Mouse (Mus musculus) liver, embryonic 12.5 days (tissue): ENCODE measurements around the gene Svip. TPM values are rescaled to one million over a fixed set of nuclear protein-coding genes. Genes with fewer than 3 reads are reported as not detected.

ENCODE experiments used
- ATAC-seq: fragments of 200-750 bp; cut with Nextera tagmentation; 2 replicates; pipeline ENCODE4 v1.8.0; 2017; ENCODE audit warnings: moderate number of reproducible peaks, mild to moderate bottlenecking, moderate library complexity
- H3K27ac ChIP-seq: fragments of 300-500 bp; sonication (generic); 2 replicates; pipeline ENCODE4 v1.5.1; 2016; ENCODE audit warnings: mild to moderate bottlenecking
- H3K27me3 ChIP-seq: fragments of 300-500 bp; sonication (generic); replicated peaks from 2 replicates; pipeline ENCODE4 v1.6.1; 2016; ENCODE audit warnings: mild to moderate bottlenecking, moderate library complexity
- H3K36me3 ChIP-seq: fragments of 300-500 bp; sonication (generic); 2 replicates; pipeline ENCODE4 v1.6.1; 2016; ENCODE audit warnings: mild to moderate bottlenecking, moderate library complexity
- H3K4me1 ChIP-seq: fragments of 300-500 bp; sonication (generic); 2 replicates; pipeline ENCODE4 v1.6.1; 2016
- H3K4me2 ChIP-seq: fragments of 300-500 bp; sonication (generic); 2 replicates; pipeline ENCODE4 v1.6.1; 2016; ENCODE audit warnings: mild to moderate bottlenecking, moderate library complexity
- H3K4me3 ChIP-seq: fragments of 300-500 bp; sonication (generic); 2 replicates; pipeline ENCODE4 v1.5.1; 2016; ENCODE audit warnings: mild to moderate bottlenecking, moderate library complexity
- H3K9ac ChIP-seq: fragments of 300-500 bp; sonication (generic); 2 replicates; pipeline ENCODE4 v1.6.1; 2016; ENCODE audit warnings: mild to moderate bottlenecking, moderate library complexity
- H3K9me3 ChIP-seq: fragments of 300-500 bp; sonication (generic); replicated peaks from 2 replicates; pipeline ENCODE4 v1.6.1; 2016; ENCODE audit warnings: mild to moderate bottlenecking, moderate library complexity
- WGBS: fragments of 180-500 bp; shearing (Covaris S2); methylation state at CpG from one replicate; pipeline ENCODE4 v1.1.7; 2016; ENCODE audit not compliant: insufficient replicate concordance; 5-methylcytosine and 5-hydroxymethylcytosine counted together
- polyA plus RNA-seq: library from polyadenylated mRNA; unstranded; fragments of >200 nt; fragmentation: Nextera tagmentation; extraction: Ambion mirVana; gene quantifications from 2 replicates; pipeline ENCODE4 v1.2.1, GENCODE M21; 2016

Svip gene
- polyA plus RNA-seq, 1 experiment from 2014 or later: 26.1 TPM

GRCm38 (mm10) chr7:51985763-51986162 lies 20.1 kb downstream of the Svip start:
- H3K4me1 ChIP-seq: peaks cover 66% of the 10 kb centered on the region
- no peaks in the 10 kb centered on the region for H3K27me3 ChIP-seq
- no peaks in the 10 kb centered on the region for H3K36me3 ChIP-seq
- H3K4me3 ChIP-seq: no peak overlapping the region
- H3K27ac ChIP-seq: no peak overlapping the region
- no peak overlapping the region for H3K4me2 ChIP-seq
- ATAC-seq: no peak
- WGBS: 72% methylated on average over 6 of the region's 6 CpGs
- H3K9me3 ChIP-seq: no peaks in the 10 kb centered on the region
- no peak overlapping the region for H3K9ac ChIP-seq

- Histone ChIP-seq H3K9me3 (no peaks in the 10 kb centered on the region), H3K4me3 (no peak overlapping the region), H3K4me1 (peaks cover 37% of the 10 kb centered on the region), H3K27me3 (no peaks in the 10 kb centered on the region), H3K36me3 (no peaks in the 10 kb centered on the region), H3K27ac (peak overlapping the region; percentile 61), H3K9ac (peak overlapping the region; percentile 4; the same call in 1 of the 2 replicates), H3K4me2 (peak overlapping the region; percentile 47)
- WGBS: 11% methylated on average over 1 of the region's 1 CpGs
- peak; percentile 90 for ATAC-seq
Measured at GRCm38 (mm10) chr7:51982303-51982702, 23.5 kb downstream of the Svip start.

GRCm38 (mm10) chr7:51979271-51979670 lies 26.5 kb downstream of the Svip start:
- Histone ChIP-seq H3K4me3 (no peak overlapping the region), H3K9ac (no peak overlapping the region), H3K27me3 (no peaks in the 10 kb centered on the region), H3K9me3 (no peaks in the 10 kb centered on the region), H3K4me2 (no peak overlapping the region), H3K27ac (no peak overlapping the region), H3K36me3 (no peaks in the 10 kb centered on the region), H3K4me1 (peaks cover 36% of the 10 kb centered on the region)
- ATAC-seq: no peak
- WGBS: 33% methylated on average over 5 of the region's 5 CpGs

GRCm38 (mm10) chr7:51975181-51975580 lies 30.6 kb downstream of the Svip start:
- H3K9me3 ChIP-seq: no peaks in the 10 kb centered on the region
- H3K27me3 ChIP-seq: no peaks in the 10 kb centered on the region
- 44% methylated on average over 6 of the region's 6 CpGs for WGBS
- no peak overlapping the region for H3K27ac ChIP-seq
- no peak overlapping the region for H3K4me2 ChIP-seq
- ATAC-seq: peak; percentile 78
- H3K4me3 ChIP-seq: no peak overlapping the region
- peaks cover 8% of the 10 kb centered on the region for H3K4me1 ChIP-seq
- no peak overlapping the region for H3K9ac ChIP-seq
- H3K36me3 ChIP-seq: no peaks in the 10 kb centered on the region

- 74% methylated on average over 2 of the region's 2 CpGs for WGBS
- no peak overlapping the region for H3K27ac ChIP-seq
- H3K4me1 ChIP-seq: peaks cover 8% of the 10 kb centered on the region
- no peaks in the 10 kb centered on the region for H3K9me3 ChIP-seq
- H3K27me3 ChIP-seq: no peaks in the 10 kb centered on the region
- no peak overlapping the region for H3K9ac ChIP-seq
- no peak overlapping the region for H3K4me3 ChIP-seq
- ATAC-seq: no peak
- H3K4me2 ChIP-seq: no peak overlapping the region
- no peaks in the 10 kb centered on the region for H3K36me3 ChIP-seq
Measured at GRCm38 (mm10) chr7:51973526-51973925, 32.3 kb downstream of the Svip start.

GRCm38 (mm10) chr7:51973091-51973490 lies 32.7 kb downstream of the Svip start:
- H3K4me1 ChIP-seq: peaks cover 8% of the 10 kb centered on the region
- ATAC-seq: no peak

GRCm38 (mm10) chr7:51972252-51972855 lies 33.5 kb downstream of the Svip start:
- H3K4me1 ChIP-seq: peaks cover 8% of the 10 kb centered on the region
- no peak overlapping the region for H3K9ac ChIP-seq
- no peaks in the 10 kb centered on the region for H3K36me3 ChIP-seq
- 26% methylated on average over 6 of the region's 6 CpGs for WGBS
- no peak overlapping the region for H3K4me2 ChIP-seq
- no peak overlapping the region for H3K4me3 ChIP-seq
- H3K9me3 ChIP-seq: no peaks in the 10 kb centered on the region
- no peaks in the 10 kb centered on the region for H3K27me3 ChIP-seq
- ATAC-seq: no peak
- no peak overlapping the region for H3K27ac ChIP-seq

More at GRCm38 (mm10) chr7:51973091-51973490, 32.7 kb downstream of the Svip start:
- Histone ChIP-seq H3K4me2 (no peak overlapping the region), H3K36me3 (no peaks in the 10 kb centered on the region), H3K27ac (no peak overlapping the region), H3K9me3 (no peaks in the 10 kb centered on the region), H3K27me3 (no peaks in the 10 kb centered on the region), H3K9ac (no peak overlapping the region), H3K4me3 (no peak overlapping the region)
- WGBS: 57% methylated on average over 5 of the region's 5 CpGs

- no peak for ATAC-seq
- Histone ChIP-seq H3K9me3 (no peaks in the 10 kb centered on the region), H3K9ac (no peak overlapping the region), H3K4me2 (no peak overlapping the region), H3K27ac (no peak overlapping the region), H3K4me1 (no peaks in the 10 kb centered on the region), H3K4me3 (no peak overlapping the region), H3K27me3 (no peaks in the 10 kb centered on the region), H3K36me3 (no peaks in the 10 kb centered on the region)
Measured at GRCm38 (mm10) chr7:51969379-51969778, 36.4 kb downstream of the Svip start.

- Histone ChIP-seq H3K27me3 (no peaks in the 10 kb centered on the region), H3K9ac (no peak overlapping the region), H3K4me2 (no peak overlapping the region), H3K4me1 (no peaks in the 10 kb centered on the region), H3K36me3 (no peaks in the 10 kb centered on the region), H3K4me3 (no peak overlapping the region), H3K9me3 (no peaks in the 10 kb centered on the region), H3K27ac (no peak overlapping the region)
- no peak for ATAC-seq
- 70% methylated on average over 4 of the region's 4 CpGs for WGBS
Measured at GRCm38 (mm10) chr7:51967581-51967980, 38.2 kb downstream of the Svip start.

- Histone ChIP-seq H3K36me3 (no peaks in the 10 kb centered on the region), H3K9ac (no peak overlapping the region), H3K4me1 (no peaks in the 10 kb centered on the region), H3K27me3 (no peaks in the 10 kb centered on the region), H3K4me2 (no peak overlapping the region), H3K9me3 (no peaks in the 10 kb centered on the region), H3K27ac (no peak overlapping the region), H3K4me3 (no peak overlapping the region)
- no peak for ATAC-seq
- 74% methylated on average over 7 of the region's 7 CpGs for WGBS
Measured at GRCm38 (mm10) chr7:51964681-51965080, 41.1 kb downstream of the Svip start.

GRCm38 (mm10) chr7:51962219-51962952 lies 43.4 kb downstream of the Svip start:
- no peaks in the 10 kb centered on the region for H3K9me3 ChIP-seq
- H3K9ac ChIP-seq: no peak overlapping the region
- no peaks in the 10 kb centered on the region for H3K4me1 ChIP-seq
- no peaks in the 10 kb centered on the region for H3K36me3 ChIP-seq
- ATAC-seq: no peak
- no peak overlapping the region for H3K27ac ChIP-seq
- 72% methylated on average over 10 of the region's 10 CpGs for WGBS
- H3K4me3 ChIP-seq: no peak overlapping the region
- H3K4me2 ChIP-seq: no peak overlapping the region
- H3K27me3 ChIP-seq: no peaks in the 10 kb centered on the region

GRCm38 (mm10) chr7:51960698-51961374 lies 45.0 kb downstream of the Svip start:
- no peaks in the 10 kb centered on the region for H3K9me3 ChIP-seq
- WGBS: 56% methylated on average over 6 of the region's 6 CpGs
- no peaks in the 10 kb centered on the region for H3K27me3 ChIP-seq
- no peak overlapping the region for H3K9ac ChIP-seq
- H3K36me3 ChIP-seq: no peaks in the 10 kb centered on the region
- H3K4me1 ChIP-seq: no peaks in the 10 kb centered on the region
- no peak overlapping the region for H3K4me2 ChIP-seq
- no peak overlapping the region for H3K4me3 ChIP-seq
- no peak for ATAC-seq
- H3K27ac ChIP-seq: no peak overlapping the region
